Mouse (Mus musculus) limb, embryonic 11.5 days (tissue): Measurements from ENCODE around the gene Lmna. TPM values are rescaled to one million over a fixed set of nuclear protein-coding genes. Genes with fewer than 3 reads are reported as not detected.

ENCODE experiments used
- ATAC-seq: fragments of 200-750 bp; cut with Nextera tagmentation; 2 replicates; pipeline ENCODE4 v1.8.0; 2017; ENCODE audit warnings: low read depth; ENCODE audit not compliant: insufficient number of reproducible peaks, low FRiP score, low TSS enrichment
- DNase-seq: peaks from one replicate; pipeline ENCODE4 v3.0.0-alpha.2; 2015; ENCODE audit warnings: low spot score
- H3K27ac ChIP-seq: fragments of 300-500 bp; sonication (generic); replicated peaks from 2 replicates; pipeline ENCODE4 v1.5.1; 2014; ENCODE audit warnings: low read depth, mild to moderate bottlenecking, low read length
- H3K27me3 ChIP-seq: fragments of 300-500 bp; sonication (generic); 2 replicates; pipeline ENCODE4 v1.6.1; 2014; ENCODE audit warnings: mild to moderate bottlenecking, low read length, mixed read lengths; ENCODE audit not compliant: control insufficient read depth, insufficient read depth
- H3K36me3 ChIP-seq: fragments of 300-500 bp; sonication (generic); 2 replicates; pipeline ENCODE4 v1.6.1; 2014; ENCODE audit warnings: mild to moderate bottlenecking, low read length, moderate library complexity, mixed read lengths; ENCODE audit not compliant: control insufficient read depth, insufficient read depth
- H3K4me1 ChIP-seq: fragments of 300-500 bp; sonication (generic); 2 replicates; pipeline ENCODE4 v1.6.1; 2014; ENCODE audit warnings: low read length, mixed read lengths; ENCODE audit not compliant: control insufficient read depth, insufficient read depth
- H3K4me2 ChIP-seq: fragments of 300-500 bp; sonication (generic); 2 replicates; pipeline ENCODE4 v1.6.1; 2014; ENCODE audit warnings: low read depth, mild to moderate bottlenecking, moderate library complexity; ENCODE audit not compliant: severe bottlenecking
- H3K4me3 ChIP-seq: fragments of 300-500 bp; sonication (generic); 2 replicates; pipeline ENCODE4 v1.5.1; 2014; ENCODE audit warnings: low read depth, low read length
- H3K9ac ChIP-seq: fragments of 300-500 bp; sonication (generic); 2 replicates; pipeline ENCODE4 v1.6.1; 2014; ENCODE audit warnings: mild to moderate bottlenecking, low read length
- H3K9me3 ChIP-seq: fragments of 300-500 bp; sonication (generic); 2 replicates; pipeline ENCODE4 v1.6.1; 2016; ENCODE audit warnings: low read length; ENCODE audit not compliant: control insufficient read depth
- WGBS: fragments of 180-500 bp; shearing (Covaris S2); extraction: QIAGEN DNeasy Blood & Tissue Kit; methylation state at CpG from one replicate; pipeline ENCODE4 v1.1.7; 2014; 5-methylcytosine and 5-hydroxymethylcytosine counted together
- polyA plus RNA-seq: library from polyadenylated mRNA; unstranded; fragments of >200 nt; fragmentation: Nextera tagmentation; extraction: Ambion mirVana; gene quantifications from 2 replicates; pipeline ENCODE4 v1.2.1, GENCODE M21; 2014

Lmna gene
- polyA plus RNA-seq, 1 experiment from 2014 or later, result 20.4 TPM

GRCm38 (mm10) chr3:88499580-88499979, 10.2 kb downstream of the Lmna start:
- no peaks in the 10 kb centered on the region for H3K36me3 ChIP-seq
- 77% methylated on average over 4 of the region's 4 CpGs for WGBS
- H3K4me3 ChIP-seq, result no peak overlapping the region
- peaks cover 13% of the 10 kb centered on the region for H3K27me3 ChIP-seq
- H3K4me1 ChIP-seq, result peaks cover 20% of the 10 kb centered on the region
- ATAC-seq, result no peak
- no peaks in the 10 kb centered on the region for H3K9me3 ChIP-seq
- H3K4me2 ChIP-seq, result no peak overlapping the region
- no peak for DNase-seq
- H3K9ac ChIP-seq, result no peak overlapping the region
- H3K27ac ChIP-seq, result no peak overlapping the region

DNA sequence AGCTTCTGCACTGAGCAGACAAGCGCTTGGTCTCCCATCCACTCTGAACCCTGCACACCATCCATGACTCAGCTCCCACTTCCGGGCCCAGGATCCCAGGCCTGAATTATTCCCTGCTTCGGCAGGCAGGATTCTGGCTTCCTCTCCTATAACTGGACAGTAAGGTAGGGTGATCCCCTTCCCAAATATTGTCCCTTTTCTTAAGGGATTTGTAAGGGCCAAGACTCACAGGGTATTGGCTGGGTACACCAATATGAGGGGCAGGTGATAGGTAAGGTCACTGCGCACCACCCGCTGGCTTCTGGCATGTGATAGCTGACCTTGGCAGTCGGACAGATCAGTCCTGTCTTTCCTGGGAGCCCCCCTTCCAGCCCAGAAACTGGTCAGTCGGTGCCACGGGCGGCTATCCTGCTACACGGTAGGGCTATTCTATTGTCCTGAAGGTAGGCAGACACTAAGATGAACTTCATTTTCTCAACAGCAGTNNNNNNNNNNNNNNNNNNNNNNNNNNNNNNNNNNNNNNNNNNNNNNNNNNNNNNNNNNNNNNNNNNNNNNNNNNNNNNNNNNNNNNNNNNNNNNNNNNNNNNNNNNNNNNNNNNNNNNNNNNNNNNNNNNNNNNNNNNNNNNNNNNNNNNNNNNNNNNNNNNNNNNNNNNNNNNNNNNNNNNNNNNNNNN, 13.9 kb downstream of the Lmna start:
- H3K27ac ChIP-seq, result no peak overlapping the region
- H3K27me3 ChIP-seq, result no peaks in the 10 kb centered on the region
- H3K4me2 ChIP-seq, result no peak overlapping the region
- no peak overlapping the region for H3K4me3 ChIP-seq
- peaks cover 15% of the 10 kb centered on the region for H3K4me1 ChIP-seq
- 86% methylated on average over 10 of the region's 10 CpGs for WGBS
- ATAC-seq (no peak), DNase-seq (no peak)
- no peaks in the 10 kb centered on the region for H3K9me3 ChIP-seq
- no peak overlapping the region; the same call in 1 of the 2 replicates for H3K9ac ChIP-seq
- no peaks in the 10 kb centered on the region for H3K36me3 ChIP-seq

GRCm38 (mm10) chr3:88494836-88495628, 14.7 kb downstream of the Lmna start:
- H3K4me3 ChIP-seq, result no peak overlapping the region
- H3K9me3 ChIP-seq, result no peaks in the 10 kb centered on the region
- 68% methylated on average over 9 of the region's 9 CpGs for WGBS
- DNase-seq, result no peak
- H3K36me3 ChIP-seq, result no peaks in the 10 kb centered on the region
- ATAC-seq, result no peak
- no peak overlapping the region for H3K27ac ChIP-seq
- no peak overlapping the region for H3K4me2 ChIP-seq
- no peaks in the 10 kb centered on the region for H3K27me3 ChIP-seq
- peaks cover 15% of the 10 kb centered on the region for H3K4me1 ChIP-seq
- H3K9ac ChIP-seq, result no peak overlapping the region; the same call in 1 of the 2 replicates

DNA sequence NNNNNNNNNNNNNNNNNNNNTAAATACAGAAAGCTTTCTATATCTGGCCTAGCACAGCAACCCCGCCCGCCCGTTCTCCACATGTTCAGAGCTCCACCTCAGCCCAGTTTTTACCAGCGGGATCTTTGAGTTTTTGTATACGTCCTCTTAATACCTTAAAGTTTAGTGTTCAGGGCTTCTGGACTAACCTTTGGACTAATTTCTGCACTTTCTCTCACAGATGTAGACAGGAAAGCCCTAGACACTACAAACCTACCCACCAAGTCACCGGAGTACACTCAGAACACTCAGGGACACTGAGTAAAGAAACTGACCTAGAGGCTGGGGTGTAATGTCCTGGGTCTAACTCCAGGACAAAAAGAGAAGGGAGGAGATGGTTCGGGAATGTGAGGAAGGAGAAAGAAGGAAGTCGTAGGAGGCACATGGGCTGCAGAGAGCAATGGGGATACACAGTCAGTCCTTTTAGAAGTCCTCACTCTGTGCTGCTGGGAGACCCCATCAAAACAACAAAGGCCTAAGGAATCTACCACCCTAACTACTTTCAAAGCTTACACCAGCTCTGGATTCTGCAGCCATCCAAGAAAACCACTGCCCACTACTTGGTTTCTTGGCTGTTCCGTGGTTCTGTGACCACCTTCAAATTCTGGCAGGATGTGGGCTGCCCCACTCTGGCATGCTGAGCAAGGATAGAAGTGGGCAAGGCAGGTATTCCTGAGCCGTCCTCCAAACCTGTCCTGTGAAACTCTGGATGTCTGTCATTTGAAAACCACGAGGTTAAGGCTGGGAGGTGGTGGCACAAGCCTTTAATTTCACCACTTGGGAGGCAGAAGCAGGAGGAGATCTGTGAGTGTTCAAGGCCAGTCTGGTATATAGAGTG, 15.8 kb downstream of the Lmna start:
- no peaks in the 10 kb centered on the region for H3K27me3 ChIP-seq
- DNase-seq, result no peak
- peaks cover 15% of the 10 kb centered on the region for H3K4me1 ChIP-seq
- no peak for ATAC-seq
- H3K9me3 ChIP-seq, result no peaks in the 10 kb centered on the region
- H3K36me3 ChIP-seq, result no peaks in the 10 kb centered on the region
- H3K4me3 ChIP-seq, result no peak overlapping the region
- WGBS, result 83% methylated on average over 11 of the region's 11 CpGs
- peak overlapping the region; percentile 3; the same call in 1 of the 2 replicates for H3K27ac ChIP-seq
- no peak overlapping the region for H3K4me2 ChIP-seq
- H3K9ac ChIP-seq, result no peak overlapping the region

GRCm38 (mm10) chr3:88487396-88487795, 22.4 kb downstream of the Lmna start:
- Histone ChIP-seq H3K4me1 (peaks cover 10% of the 10 kb centered on the region), H3K27me3 (peaks cover 36% of the 10 kb centered on the region), H3K36me3 (no peaks in the 10 kb centered on the region), H3K9ac (no peak overlapping the region), H3K9me3 (no peaks in the 10 kb centered on the region), H3K4me3 (no peak overlapping the region), H3K27ac (no peak overlapping the region), H3K4me2 (no peak overlapping the region)
- ATAC-seq, result no peak
- no peak for DNase-seq
- 78% methylated on average over 1 of the region's 1 CpGs for WGBS

DNA sequence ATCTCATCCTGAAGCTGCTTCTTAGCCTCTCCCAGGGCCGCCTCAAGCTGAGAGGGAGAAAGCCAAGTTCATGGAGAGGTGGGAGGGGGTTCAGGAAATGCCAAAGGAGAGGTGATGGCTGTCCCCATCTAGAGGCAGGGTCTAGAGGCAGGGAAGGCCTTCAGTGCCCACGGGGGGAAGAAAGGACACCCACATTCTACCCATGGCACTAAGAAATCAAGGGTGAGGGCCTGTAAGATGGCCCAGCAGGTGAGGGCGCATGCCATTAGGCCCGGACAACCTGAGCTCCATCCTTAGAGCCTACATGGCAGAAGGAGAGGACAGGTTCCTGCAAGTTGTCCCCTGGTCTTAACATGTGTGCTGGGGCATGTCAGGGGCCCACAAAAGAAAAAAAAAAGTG, 22.9 kb downstream of the Lmna start:
- no peaks in the 10 kb centered on the region for H3K9me3 ChIP-seq
- 56% methylated on average over 4 of the region's 4 CpGs for WGBS
- no peak overlapping the region for H3K4me2 ChIP-seq
- ATAC-seq (no peak), DNase-seq (no peak)
- no peak overlapping the region for H3K9ac ChIP-seq
- no peak overlapping the region for H3K27ac ChIP-seq
- no peaks in the 10 kb centered on the region for H3K36me3 ChIP-seq
- H3K4me3 ChIP-seq, result no peak overlapping the region
- peaks cover 8% of the 10 kb centered on the region; the same call in 1 of the 2 replicates for H3K4me1 ChIP-seq
- peaks cover 41% of the 10 kb centered on the region for H3K27me3 ChIP-seq

- H3K27ac ChIP-seq, result no peak overlapping the region
- H3K9ac ChIP-seq, result no peak overlapping the region
- WGBS, result 66% methylated on average over 5 of the region's 5 CpGs
- ATAC-seq (no peak), DNase-seq (no peak)
- H3K36me3 ChIP-seq, result no peaks in the 10 kb centered on the region
- H3K27me3 ChIP-seq, result peaks cover 41% of the 10 kb centered on the region
- H3K4me3 ChIP-seq, result no peak overlapping the region
- H3K4me1 ChIP-seq, result peaks cover 8% of the 10 kb centered on the region; the same call in 1 of the 2 replicates
- H3K9me3 ChIP-seq, result no peaks in the 10 kb centered on the region
- no peak overlapping the region for H3K4me2 ChIP-seq
Measured at GRCm38 (mm10) chr3:88486043-88486442, 23.7 kb downstream of the Lmna start.
